Mouse (Mus musculus): Measurements from ENCODE around the gene Camk1d. TPM values are rescaled to one million over a fixed set of nuclear protein-coding genes. Genes with fewer than 3 reads are reported as not detected.
A peak's percentile ranks its signal among the peaks of the same experiment; 100 is the strongest.

The Camk1d gene
- polyA plus RNA-seq, 1 experiment from 2014 or later = 6.7 TPM

GRCm38 (mm10) chr2:5706618-5707017, 7.7 kb downstream of the Camk1d start:
- Histone ChIP-seq H3K4me3 (ENCODE audit: low read depth, low read length) (no peak overlapping the region), H3K36me3 (ENCODE audit: control insufficient read depth, insufficient read depth, low read length) (no peaks in the 10 kb centered on the region), H3K9me3 (ENCODE audit: control insufficient read depth, low read length) (no peaks in the 10 kb centered on the region), H3K4me2 (replicated peaks; ENCODE audit: low read depth) (no peak overlapping the region), H3K27ac (replicated peaks) (no peak overlapping the region), H3K9ac (ENCODE audit: low read length) (no peak overlapping the region), H3K27me3 (ENCODE audit: control insufficient read depth, insufficient read depth, low read length) (no peaks in the 10 kb centered on the region), H3K4me1 (replicated peaks; ENCODE audit: control insufficient read depth, insufficient read depth) (0 out of 2 replicates have a peak, but pooled peaks cover 3% of the 10 kb centered on the region)
- WGBS = 64% methylated on average over 4 of the region's 4 CpGs
- no peak for TF ChIP-seq EP300 (optimal IDR thresholded peaks at IDR 0.05)
- TF ChIP-seq CTCF (IDR thresholded peaks at IDR 0.05; ENCODE audit: low read depth) = peak; percentile 39
- DNase-seq (ENCODE audit: low spot score) = no peak
- no peak for ATAC-seq (ENCODE audit: low FRiP score, low TSS enrichment)

GRCm38 (mm10) chr2:5702370-5702769, 11.9 kb downstream of the Camk1d start:
- ATAC-seq (ENCODE audit: low FRiP score, low TSS enrichment) (no peak), DNase-seq (ENCODE audit: low spot score) (no peak)
- H3K9ac ChIP-seq (ENCODE audit: low read length) = no peak overlapping the region
- no peak for TF ChIP-seq EP300 (optimal IDR thresholded peaks at IDR 0.05)
- no peak for TF ChIP-seq CTCF (IDR thresholded peaks at IDR 0.05; ENCODE audit: low read depth)
- H3K9me3 ChIP-seq (ENCODE audit: control insufficient read depth, low read length) = no peaks in the 10 kb centered on the region
- no peaks in the 10 kb centered on the region for H3K27me3 ChIP-seq (ENCODE audit: control insufficient read depth, insufficient read depth, low read length)
- no peaks in the 10 kb centered on the region for H3K36me3 ChIP-seq (ENCODE audit: control insufficient read depth, insufficient read depth, low read length)
- no peak overlapping the region for H3K4me3 ChIP-seq (ENCODE audit: low read depth, low read length)
- no peaks in the 10 kb centered on the region for H3K4me1 ChIP-seq (replicated peaks; ENCODE audit: control insufficient read depth, insufficient read depth)
- H3K4me2 ChIP-seq (replicated peaks; ENCODE audit: low read depth) = no peak overlapping the region
- H3K27ac ChIP-seq (replicated peaks) = no peak overlapping the region
- WGBS = 81% methylated on average over 2 of the region's 2 CpGs

- Histone ChIP-seq H3K4me2 (replicated peaks; ENCODE audit: low read depth) (no peak overlapping the region), H3K9ac (ENCODE audit: low read length) (no peak overlapping the region), H3K36me3 (ENCODE audit: control insufficient read depth, insufficient read depth, low read length) (no peaks in the 10 kb centered on the region), H3K9me3 (ENCODE audit: control insufficient read depth, low read length) (no peaks in the 10 kb centered on the region), H3K27ac (replicated peaks) (no peak overlapping the region), H3K4me1 (replicated peaks; ENCODE audit: control insufficient read depth, insufficient read depth) (no peaks in the 10 kb centered on the region), H3K27me3 (ENCODE audit: control insufficient read depth, insufficient read depth, low read length) (no peaks in the 10 kb centered on the region), H3K4me3 (ENCODE audit: low read depth, low read length) (no peak overlapping the region)
- ATAC-seq (ENCODE audit: low FRiP score, low TSS enrichment) (no peak), DNase-seq (ENCODE audit: low spot score) (no peak)
- 96% methylated on average over 3 of the region's 3 CpGs for WGBS
- TF ChIP-seq EP300 (optimal IDR thresholded peaks at IDR 0.05) = no peak
- TF ChIP-seq CTCF (IDR thresholded peaks at IDR 0.05; ENCODE audit: low read depth) = no peak
Observed at GRCm38 (mm10) chr2:5700931-5701330, 13.4 kb downstream of the Camk1d start.

DNA sequence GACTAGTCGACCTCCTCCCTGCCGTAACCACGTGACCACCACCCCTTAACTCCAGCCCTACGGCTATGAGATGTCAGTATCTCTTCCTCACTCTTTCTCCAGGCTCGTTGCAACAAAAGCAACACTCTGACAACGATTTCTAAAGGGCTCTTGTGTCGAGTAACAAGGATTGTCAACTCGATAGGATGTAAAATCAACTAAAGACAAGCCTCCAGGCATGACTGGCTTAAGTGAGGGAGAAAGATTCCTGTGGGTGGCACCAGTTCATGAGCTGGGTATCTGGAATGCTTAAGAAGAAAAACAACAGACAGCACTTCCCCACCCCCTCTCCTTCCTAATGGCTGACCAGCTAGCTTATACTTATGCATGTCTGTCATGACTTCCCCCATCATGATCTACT, 15.9 kb downstream of the Camk1d start:
- TF ChIP-seq EP300 (optimal IDR thresholded peaks at IDR 0.05) (no peak), CTCF (IDR thresholded peaks at IDR 0.05; ENCODE audit: low read depth) (no peak)
- Histone ChIP-seq H3K4me1 (replicated peaks; ENCODE audit: control insufficient read depth, insufficient read depth) (no peaks in the 10 kb centered on the region), H3K36me3 (ENCODE audit: control insufficient read depth, insufficient read depth, low read length) (no peaks in the 10 kb centered on the region), H3K4me3 (ENCODE audit: low read depth, low read length) (no peak overlapping the region), H3K27me3 (ENCODE audit: control insufficient read depth, insufficient read depth, low read length) (no peaks in the 10 kb centered on the region), H3K27ac (replicated peaks) (no peak overlapping the region), H3K9ac (ENCODE audit: low read length) (no peak overlapping the region), H3K4me2 (replicated peaks; ENCODE audit: low read depth) (no peak overlapping the region), H3K9me3 (ENCODE audit: control insufficient read depth, low read length) (no peaks in the 10 kb centered on the region)
- DNase-seq (ENCODE audit: low spot score) = no peak
- ATAC-seq (ENCODE audit: low FRiP score, low TSS enrichment) = no peak
- WGBS = 71% methylated on average over 8 of the region's 8 CpGs

DNA sequence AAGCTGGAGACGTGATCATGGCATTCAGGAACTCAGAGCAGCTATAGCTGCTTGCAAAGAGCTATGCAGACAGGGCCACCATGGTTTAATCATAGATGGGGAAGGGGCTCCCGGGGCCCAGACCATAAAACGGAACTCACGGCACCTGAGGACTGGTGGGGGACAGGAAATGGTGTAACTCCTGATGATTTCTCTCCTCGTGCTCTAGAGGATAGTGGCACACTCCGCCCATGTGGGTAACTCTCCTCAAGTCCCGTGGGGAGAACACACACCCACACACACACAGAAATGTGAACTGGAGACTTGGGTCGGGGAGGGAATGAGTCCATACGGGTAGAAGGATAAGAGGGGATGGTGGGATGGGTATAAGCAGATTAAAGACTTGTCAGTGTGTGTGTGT, 20.2 kb downstream of the Camk1d start:
- no peak for ATAC-seq (ENCODE audit: low FRiP score, low TSS enrichment)
- WGBS = 87% methylated on average over 9 of the region's 9 CpGs

GRCm38 (mm10) chr2:5691729-5692128, 22.6 kb downstream of the Camk1d start:
- H3K27ac ChIP-seq (replicated peaks) = no peak overlapping the region
- H3K27me3 ChIP-seq (ENCODE audit: control insufficient read depth, insufficient read depth, low read length) = no peaks in the 10 kb centered on the region
- DNase-seq (ENCODE audit: low spot score) (no peak), ATAC-seq (ENCODE audit: low FRiP score, low TSS enrichment) (no peak)
- TF ChIP-seq CTCF (IDR thresholded peaks at IDR 0.05; ENCODE audit: low read depth) = no peak
- no peak for TF ChIP-seq EP300 (optimal IDR thresholded peaks at IDR 0.05)
- H3K9ac ChIP-seq (ENCODE audit: low read length) = no peak overlapping the region
- no peak overlapping the region for H3K4me2 ChIP-seq (replicated peaks; ENCODE audit: low read depth)
- no peaks in the 10 kb centered on the region for H3K36me3 ChIP-seq (ENCODE audit: control insufficient read depth, insufficient read depth, low read length)
- no peaks in the 10 kb centered on the region for H3K9me3 ChIP-seq (ENCODE audit: control insufficient read depth, low read length)
- 76% methylated on average over 3 of the region's 3 CpGs for WGBS
- no peak overlapping the region for H3K4me3 ChIP-seq (ENCODE audit: low read depth, low read length)
- H3K4me1 ChIP-seq (replicated peaks; ENCODE audit: control insufficient read depth, insufficient read depth) = no peaks in the 10 kb centered on the region

More for the DNA sequence above, 20.2 kb downstream of the Camk1d start:
- TF ChIP-seq CTCF (IDR thresholded peaks at IDR 0.05; ENCODE audit: low read depth) (no peak), EP300 (optimal IDR thresholded peaks at IDR 0.05) (no peak)
- no peaks in the 10 kb centered on the region for H3K9me3 ChIP-seq (ENCODE audit: control insufficient read depth, low read length)
- H3K4me3 ChIP-seq (ENCODE audit: low read depth, low read length) = no peak overlapping the region
- no peak overlapping the region for H3K9ac ChIP-seq (ENCODE audit: low read length)
- DNase-seq (ENCODE audit: low spot score) = no peak
- H3K27ac ChIP-seq (replicated peaks) = no peak overlapping the region
- H3K4me2 ChIP-seq (replicated peaks; ENCODE audit: low read depth) = no peak overlapping the region
- no peaks in the 10 kb centered on the region for H3K4me1 ChIP-seq (replicated peaks; ENCODE audit: control insufficient read depth, insufficient read depth)
- no peaks in the 10 kb centered on the region for H3K36me3 ChIP-seq (ENCODE audit: control insufficient read depth, insufficient read depth, low read length)
- no peaks in the 10 kb centered on the region for H3K27me3 ChIP-seq (ENCODE audit: control insufficient read depth, insufficient read depth, low read length)
